Mouse (Mus musculus) liver, postnatal 0 days (tissue): ENCODE results near the gene Mansc4.

Source experiments
- CTCF ChIP-seq: sonication (generic); IDR thresholded peaks from 2 replicates; pipeline ENCODE4 v1.5.1; 2016; ENCODE audit warnings: antibody characterized with exemption, low read depth
- EP300 ChIP-seq: IDR thresholded peaks from 2 replicates; pipeline ENCODE4 v1.6.1; 2016; ENCODE audit warnings: antibody characterized with exemption, low read depth, mild to moderate bottlenecking

GRCm38 (mm10) chr6:147061630-147062029 lies 25.2 kb downstream of the Mansc4 start:
- TF ChIP-seq CTCF (no peak), EP300 (no peak)
